Mouse (Mus musculus) large intestine, adult 2 months (tissue): ENCODE data around the gene Abcb5. TPM values are rescaled to one million over a fixed set of nuclear protein-coding genes. Genes with fewer than 3 reads are reported as not detected.
"Not testable (repeated sequence)": the region's sequence is repeated elsewhere in the genome, so short reads cannot be mapped to it uniquely, and the experiment has no call there.

ENCODE experiments used
- DNase-seq: peaks from one replicate; pipeline ENCODE4 v3.0.0-alpha.2; 2012; ENCODE audit warnings: low read depth, low spot score
- WGBS: fragments of 180-500 bp; shearing (Covaris S2); methylation state at CpG from one replicate; pipeline ENCODE4 v1.1.7; 2018; 5-methylcytosine and 5-hydroxymethylcytosine counted together
- polyA plus RNA-seq: library from polyadenylated mRNA; depleted of rRNA; stranded (reverse); fragments of >200 nt; gene quantifications from 2 replicates; pipeline ENCODE4 v1.2.3, GENCODE M21; 2012; rRNA removed

Abcb5 gene
- polyA plus RNA-seq: not detected in 2 replicates

DNA sequence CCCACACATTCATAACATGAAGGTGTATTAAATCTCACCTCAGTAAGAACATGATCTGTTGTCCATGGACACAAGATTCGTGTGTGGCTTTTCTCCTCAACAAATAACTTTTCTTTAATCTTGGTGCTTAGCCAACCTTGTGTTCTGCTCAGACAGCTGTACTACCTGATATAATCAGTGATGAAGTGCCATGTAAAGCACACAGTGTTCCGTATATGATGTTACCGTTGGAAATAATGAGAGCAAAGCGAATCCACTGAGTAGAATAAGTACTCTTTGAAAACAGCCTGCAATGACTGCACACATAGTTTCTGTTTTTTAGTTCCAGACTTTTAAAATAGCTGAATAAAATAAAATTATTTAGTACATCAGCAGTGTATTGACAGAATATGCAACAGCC is at the start of gene Abcb5:
Abcb5 (minus strand) TSS at position 101 of the 400 bp plus-strand sequence.
- 75% methylated on average over 4 of the region's 4 CpGs for WGBS
- DNase-seq: no peak

DNA sequence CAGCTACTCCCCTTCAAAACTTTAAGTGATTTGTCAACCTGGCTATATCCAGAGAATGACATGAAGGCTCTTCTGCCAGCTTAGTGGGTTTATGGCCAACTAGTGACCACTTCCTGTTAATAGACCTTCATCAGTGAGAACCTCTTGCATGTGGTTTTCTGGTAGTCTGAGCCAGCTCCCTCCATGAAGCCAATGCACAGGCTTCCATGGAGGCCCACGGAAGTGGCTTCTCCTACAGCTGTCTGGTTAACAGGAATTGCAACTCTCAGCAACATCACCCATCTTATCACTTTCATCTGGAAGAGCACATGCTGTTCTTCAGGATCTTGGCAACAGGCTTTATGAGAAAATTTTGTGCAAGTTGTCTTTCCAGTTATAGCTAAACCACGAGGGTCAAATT is 33.0 kb upstream of the Abcb5 start:
- 43% methylated on average over 2 of the region's 2 CpGs for WGBS
- no peak for DNase-seq

DNA sequence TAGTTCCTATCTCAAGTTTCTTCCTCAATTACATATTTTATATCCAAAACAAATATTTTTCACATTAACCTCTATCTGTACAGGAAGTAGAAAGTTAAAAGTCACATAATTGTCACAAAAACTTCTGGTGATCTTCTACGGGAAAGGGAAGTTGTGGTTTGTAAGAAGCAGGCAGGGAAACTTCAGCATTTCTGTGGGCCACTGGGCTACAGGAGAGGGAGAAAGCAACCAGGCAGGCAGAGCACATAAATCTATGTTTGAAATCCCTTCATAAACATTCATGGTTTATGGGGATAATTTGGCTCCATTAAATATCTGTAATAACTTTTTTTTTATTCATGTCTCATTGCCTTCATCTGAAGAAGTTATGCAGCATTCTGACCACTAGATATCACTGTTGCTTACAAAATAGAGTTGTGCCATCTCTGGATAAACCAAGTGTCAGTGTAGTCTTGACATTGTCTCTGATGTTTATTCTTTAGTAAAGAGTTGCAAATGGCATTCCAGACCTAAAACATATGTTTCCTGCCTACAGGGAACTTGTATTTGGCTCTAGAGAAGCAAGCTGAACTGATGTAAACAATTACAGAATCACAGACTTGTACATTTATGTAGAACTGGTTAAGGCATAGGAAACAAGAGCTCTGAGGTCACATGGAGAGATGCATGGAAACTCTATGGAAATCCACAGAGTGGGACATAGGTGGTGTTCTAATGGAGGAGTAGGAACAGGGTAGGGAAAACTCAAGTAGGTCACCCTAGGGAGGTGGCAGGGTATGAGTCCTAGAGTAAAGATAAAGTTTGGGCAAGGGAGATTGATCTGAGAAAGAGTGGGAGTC is 28.3 kb upstream of the Abcb5 start:
- no peak for DNase-seq
- 49% methylated on average over 1 of the region's 1 CpGs for WGBS

DNA sequence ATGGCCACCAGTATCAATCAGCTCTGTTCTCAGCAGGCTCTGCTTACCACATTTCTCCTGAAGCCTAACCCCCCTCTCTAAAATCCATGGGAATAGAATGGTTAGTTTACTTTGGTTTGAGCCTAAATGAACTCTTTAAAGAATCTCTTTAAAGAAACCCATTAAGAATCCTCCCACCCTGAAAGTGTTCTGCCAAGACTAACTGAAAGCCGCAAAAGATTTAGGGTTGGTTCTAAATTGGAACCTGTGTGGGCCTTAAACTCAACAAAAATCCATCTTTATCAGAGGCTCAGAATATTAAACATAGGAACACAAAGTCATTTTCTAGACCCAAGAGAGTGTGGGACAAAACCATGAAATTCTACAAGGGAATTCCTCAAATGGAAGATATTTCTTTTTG is 18.6 kb upstream of the Abcb5 start:
- WGBS: 60% methylated on average over 1 of the region's 1 CpGs
- DNase-seq: no peak

DNA sequence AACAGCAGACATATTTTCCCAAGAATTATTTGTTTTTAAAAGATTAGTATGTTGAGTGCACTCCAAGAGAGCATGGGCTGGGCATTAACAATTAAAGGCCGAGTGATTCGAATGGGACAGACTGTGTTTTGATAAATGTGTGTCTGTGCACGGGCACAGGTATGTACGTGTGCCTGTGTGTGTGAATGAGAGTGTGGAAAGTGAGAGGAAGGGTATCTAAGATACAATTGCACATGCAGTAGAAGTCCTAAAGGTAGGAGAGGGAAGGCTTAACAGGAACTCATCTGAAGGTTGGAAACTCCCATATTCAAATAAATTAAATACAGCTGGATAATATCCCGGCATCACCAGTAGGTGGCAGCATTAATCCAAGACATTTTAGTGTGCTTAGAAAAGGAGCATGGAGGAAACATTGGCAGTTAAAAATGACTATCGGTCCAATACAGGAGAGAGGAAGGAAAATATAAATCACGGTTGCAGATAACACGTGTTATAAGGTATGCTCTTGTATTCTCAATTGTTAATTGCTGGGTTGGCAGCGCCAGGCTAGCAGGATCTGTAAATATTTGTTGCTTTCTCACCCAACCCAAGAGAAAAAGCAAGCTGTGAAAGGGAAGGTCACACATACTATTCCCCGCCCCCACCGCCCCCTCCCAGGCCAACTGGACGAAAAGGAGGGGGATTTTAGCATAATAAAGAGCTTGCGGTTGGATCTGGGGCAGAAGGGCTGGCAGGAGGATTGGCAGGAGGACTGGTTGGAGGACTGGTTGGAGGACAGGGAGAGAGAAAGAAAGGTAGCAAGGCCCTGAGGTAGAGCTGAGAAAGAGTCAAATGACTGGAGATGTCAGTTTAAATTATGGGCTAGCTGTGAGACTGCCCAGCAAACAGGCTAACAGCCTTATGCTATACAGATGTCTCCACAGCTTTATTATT is 35.6 kb downstream of the Abcb5 start:
- WGBS: 27% methylated on average over 13 of the region's 13 CpGs
- DNase-seq: peak; percentile 18

DNA sequence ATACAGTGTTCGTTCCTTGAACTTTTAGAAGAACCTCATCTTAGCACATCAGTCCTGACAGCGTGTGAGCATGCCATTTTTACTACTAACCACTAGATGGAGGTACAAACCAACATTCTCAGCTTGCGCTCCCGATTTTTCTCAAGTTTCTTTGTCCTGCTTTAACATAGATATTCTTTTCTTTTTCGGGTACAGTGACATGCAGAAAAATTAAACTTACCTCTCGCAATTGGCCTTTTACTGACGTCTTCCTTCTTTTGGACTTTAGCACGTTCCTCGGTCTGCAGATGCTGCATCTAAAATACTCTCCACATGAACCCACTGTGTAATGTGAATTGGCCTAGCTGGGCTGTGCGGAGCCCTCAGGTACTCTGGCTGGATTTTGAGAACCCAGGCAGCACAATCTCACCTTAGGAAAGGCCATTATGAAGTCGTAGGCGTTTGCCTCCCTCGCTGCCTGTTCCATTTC is 39.4 kb downstream of the Abcb5 start:
- no peak for DNase-seq
- 18% methylated on average over 13 of the region's 13 CpGs for WGBS

DNA sequence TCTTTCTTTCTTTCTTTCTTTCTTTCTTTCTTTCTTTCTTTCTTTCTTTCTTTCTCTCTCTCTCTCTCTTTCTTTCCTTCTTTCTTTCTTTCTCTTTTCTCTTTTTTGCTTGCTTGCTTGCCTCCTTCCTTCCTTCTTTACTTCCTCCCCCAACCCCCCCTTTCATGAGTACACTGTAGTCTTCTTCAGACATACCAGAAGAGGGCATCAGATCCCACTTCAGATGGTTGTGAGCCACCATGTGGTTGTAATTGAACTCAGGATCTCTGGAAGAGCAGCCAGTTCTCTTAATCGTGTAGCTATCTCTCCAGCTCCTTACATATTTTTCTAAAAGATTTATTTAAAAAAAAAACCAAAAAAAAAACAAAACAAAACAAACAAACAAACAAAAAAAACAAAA is 42.3 kb downstream of the Abcb5 start:
- 48% methylated on average over 1 of the region's 1 CpGs for WGBS
- not testable (repeated sequence) for DNase-seq

DNA sequence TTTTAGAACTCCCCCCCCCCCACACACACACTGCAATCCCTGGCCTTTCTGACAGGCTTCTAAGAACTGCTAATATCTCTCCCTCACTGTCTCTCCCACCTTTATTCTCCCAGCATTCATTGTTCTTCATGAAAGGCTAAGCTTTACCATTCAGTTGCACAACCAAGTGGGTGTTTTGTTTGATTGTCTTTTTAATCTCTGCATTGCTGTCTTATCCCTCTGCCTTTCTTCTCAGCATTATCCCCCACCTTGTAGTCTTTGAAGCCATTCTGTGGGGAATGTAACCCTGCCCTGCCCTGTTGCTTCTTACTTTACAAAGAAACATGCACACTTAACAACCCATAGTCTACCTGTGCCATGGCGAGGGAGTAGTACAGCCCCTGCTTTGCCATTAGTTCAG is 48.5 kb downstream of the Abcb5 start:
- DNase-seq: no peak
- 65% methylated on average over 1 of the region's 1 CpGs for WGBS

DNA sequence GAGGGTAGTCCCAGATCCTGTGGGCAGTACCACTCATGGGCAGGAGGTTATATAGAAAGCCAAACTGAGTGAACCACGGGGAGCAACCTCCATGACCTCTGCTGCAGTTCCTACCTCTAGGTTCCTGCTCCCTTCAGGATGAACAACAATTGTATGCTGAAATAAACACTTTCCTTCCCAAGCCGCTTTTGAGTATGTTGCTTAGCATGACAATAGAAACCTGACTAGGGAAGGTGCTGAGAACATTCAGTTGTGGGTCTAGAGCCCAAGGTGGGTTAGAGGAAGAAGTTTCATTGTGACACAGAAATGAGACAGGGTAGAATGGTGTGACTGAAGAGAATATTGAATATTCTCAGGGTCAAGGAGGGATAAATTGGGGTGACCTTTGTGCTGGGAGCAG is 55.9 kb downstream of the Abcb5 start:
- 71% methylated on average over 2 of the region's 2 CpGs for WGBS
- no peak for DNase-seq

DNA sequence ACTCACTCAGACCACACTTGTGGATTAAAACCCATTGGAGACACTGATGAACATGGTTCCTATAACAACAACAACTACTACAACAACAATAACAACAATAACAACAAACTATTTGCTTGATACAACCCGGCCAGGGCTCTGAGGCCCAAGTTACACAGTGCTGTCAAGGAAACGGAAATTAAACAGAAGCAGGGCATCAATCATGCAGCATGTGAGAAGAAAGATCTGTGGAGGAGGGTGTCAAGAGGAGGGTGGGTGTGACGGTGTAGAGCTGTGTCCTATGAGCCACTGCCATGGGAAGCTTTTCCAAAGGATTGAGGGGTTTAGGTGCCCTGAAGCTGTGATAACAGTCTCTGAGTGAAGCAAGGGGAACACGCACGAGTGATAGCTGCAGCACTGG is 64.0 kb downstream of the Abcb5 start:
- 70% methylated on average over 5 of the region's 5 CpGs for WGBS
- DNase-seq: no peak

DNA sequence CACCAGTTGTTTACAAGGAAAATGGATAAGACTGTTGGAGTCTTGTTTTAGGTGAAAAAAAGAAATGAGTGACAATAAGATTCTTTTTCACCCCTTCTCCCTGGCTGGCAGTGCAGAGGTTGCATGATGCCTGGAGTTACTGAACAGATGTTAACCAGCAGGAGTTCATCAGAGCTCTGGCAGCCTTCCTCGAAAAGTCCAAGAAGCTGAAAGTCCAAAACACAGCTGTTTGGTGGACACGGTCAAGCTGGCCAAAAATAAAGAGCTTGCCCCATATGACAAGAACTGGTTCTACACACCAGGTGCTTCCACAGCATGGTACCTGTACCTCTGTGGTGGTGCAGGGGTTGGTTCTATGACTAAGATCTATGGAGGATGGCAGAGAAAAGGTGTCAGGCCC is 78.3 kb downstream of the Abcb5 start:
- 71% methylated on average over 2 of the region's 2 CpGs for WGBS
- no peak for DNase-seq

DNA sequence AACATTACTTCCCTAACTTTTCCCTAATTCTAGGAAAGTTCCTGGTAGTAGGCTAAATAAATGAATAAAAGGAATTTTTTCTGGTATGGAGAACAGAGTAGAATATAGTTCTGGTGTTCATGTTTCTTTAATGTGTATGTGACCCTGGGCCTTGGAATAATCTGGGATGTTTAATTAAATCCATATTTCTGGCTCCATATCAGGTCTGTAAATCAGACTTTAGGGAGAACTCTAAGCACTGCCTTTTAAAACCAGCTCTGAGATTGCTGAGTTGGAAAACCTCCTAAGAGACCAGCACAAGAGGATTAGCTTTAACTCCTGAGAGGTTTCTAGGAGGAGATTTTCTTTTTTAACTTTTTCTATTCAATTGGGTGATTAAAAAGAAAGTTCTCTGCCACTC is 83.4 kb downstream of the Abcb5 start:
- no peak for DNase-seq

DNA sequence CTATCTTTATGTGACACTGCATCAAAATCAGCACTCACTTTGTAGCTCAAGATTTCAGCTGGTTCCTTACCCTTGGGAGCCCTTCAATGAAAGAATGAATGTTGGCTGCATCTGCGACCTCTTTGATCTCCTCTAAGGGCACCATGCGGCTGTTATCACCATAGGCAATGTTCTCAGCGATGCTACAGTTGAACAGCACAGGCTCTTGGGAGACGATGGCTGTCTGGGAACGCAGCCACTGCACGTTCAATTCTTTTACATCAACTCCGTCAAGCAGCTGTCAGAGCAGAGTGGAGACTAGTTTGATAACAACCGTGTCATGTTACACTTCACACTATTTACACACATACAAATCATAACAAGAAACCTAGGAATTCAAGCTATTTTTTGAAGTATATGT is 93.5 kb downstream of the Abcb5 start:
- WGBS: 76% methylated on average over 8 of the region's 8 CpGs
- DNase-seq: no peak

DNA sequence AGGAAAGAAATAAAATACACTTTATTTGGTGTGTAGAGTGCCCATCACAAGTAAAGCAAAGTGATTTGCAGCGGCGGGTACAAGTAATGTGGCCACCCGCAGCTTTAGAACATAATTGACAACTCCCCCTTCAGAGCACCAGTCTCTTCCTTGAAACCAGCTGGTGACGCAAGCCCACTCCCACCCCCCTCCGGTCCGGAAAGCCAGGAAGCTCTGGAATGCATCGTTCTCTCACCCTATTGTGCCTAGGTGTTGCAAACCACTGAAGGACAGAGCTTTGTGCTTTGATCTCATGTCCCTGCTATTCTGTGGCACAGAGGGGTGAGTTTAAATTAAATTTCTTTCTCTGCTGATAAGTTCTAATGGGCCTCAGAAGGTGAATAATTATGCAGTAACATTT is 110.1 kb downstream of the Abcb5 start:
- no peak for DNase-seq
- WGBS: 15% methylated on average over 7 of the region's 7 CpGs

DNA sequence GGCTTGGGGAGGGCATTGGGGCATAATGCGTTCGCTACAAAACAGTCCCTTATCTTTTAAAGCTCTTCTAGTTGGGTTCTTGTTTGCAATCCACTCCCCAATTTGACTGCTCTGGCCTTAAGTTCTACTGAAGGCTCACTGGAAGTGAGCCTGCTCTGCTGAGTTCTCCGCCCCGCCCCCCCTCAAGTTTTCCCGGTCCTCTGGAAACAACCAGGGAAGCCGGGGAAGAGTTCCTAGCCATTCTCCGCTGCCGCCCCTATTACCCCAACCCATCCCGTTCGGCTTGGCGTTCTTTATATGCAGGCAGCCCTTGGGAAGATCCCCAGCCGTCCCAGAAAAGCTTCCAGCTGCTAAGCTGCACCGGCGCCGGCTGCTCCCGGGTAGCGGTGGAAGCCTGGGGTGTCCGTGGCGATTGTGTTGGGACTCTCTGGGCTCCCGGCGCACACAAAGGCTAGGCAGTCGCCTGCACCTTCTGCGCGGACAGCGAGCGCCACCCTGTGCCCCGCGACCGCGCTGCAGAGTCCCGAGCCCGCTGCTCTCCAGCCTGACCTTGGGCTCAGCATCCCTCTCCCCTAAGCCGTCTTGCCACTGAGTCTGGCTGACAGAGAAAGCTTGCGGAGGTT is 111.3 kb downstream of the Abcb5 start:
- WGBS: 1% methylated on average over 34 of the region's 34 CpGs
- no peak for DNase-seq

DNA sequence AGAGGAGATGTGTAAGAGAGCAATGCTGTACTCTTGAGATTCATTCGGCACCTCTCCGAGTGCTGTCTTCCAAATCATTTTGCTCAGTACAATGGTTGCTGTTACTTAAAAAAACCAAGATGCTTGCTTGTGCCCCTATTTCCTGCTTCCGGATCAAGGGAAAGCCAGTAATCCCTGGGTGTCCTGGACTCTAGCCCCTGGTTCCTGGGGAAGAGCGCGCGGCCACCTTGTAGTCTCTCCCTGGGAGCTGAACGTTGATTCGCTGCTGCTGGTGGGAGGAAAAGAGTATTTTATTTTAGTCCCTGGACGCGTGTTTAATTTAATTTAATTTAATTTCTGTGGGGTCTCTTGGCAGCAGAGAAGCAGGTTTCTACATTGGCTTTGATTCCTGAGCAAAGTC is 111.8 kb downstream of the Abcb5 start:
- no peak for DNase-seq
- WGBS: 3% methylated on average over 10 of the region's 10 CpGs

DNA sequence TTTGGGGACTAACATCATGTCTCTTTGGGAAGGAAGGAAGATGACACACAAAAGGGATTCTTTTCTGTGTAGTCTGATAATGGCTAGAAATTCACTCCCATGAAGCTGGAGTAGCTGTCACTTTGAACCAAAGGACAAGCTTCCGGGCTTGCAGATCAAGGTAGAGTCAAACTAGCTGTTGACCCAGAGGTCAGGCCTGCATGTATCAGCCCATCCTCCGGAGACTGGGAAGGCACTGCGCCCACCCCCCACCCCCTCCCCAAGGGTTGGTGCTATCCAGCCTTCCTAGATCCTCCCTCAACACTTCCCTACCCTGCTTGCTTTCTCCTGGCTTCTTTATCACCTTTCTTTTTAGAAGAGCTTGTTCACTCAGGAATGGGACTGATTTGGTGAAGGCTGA is 112.9 kb downstream of the Abcb5 start:
- WGBS: 5% methylated on average over 3 of the region's 3 CpGs
- no peak for DNase-seq

DNA sequence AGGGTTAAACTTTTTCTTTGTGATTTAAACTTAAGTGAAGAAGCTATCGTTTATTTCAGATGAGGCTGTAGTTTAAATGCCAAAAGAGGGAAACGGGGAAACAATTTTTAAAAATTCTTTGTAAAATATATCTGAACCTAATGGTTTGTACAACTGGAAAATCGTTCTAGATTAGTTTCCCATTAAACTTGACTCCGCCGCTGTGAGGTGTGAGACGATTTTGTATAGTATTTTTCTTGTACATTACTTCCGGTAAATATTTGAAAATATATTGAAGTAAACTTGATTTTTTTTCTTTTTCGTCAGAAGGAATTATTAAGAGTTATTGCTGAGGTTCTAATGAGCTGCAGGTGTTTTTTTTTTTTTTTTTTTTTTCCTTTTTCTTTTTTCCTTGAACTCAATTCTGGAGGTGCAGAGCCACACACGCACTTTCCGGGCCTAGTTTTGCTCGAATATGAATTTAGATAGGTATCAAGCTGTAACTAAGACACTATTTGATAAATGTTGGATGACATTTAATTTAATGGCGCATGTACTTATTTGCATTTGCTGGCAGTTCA is 115.3 kb downstream of the Abcb5 start:
- no peak for DNase-seq
- 28% methylated on average over 12 of the region's 12 CpGs for WGBS

DNA sequence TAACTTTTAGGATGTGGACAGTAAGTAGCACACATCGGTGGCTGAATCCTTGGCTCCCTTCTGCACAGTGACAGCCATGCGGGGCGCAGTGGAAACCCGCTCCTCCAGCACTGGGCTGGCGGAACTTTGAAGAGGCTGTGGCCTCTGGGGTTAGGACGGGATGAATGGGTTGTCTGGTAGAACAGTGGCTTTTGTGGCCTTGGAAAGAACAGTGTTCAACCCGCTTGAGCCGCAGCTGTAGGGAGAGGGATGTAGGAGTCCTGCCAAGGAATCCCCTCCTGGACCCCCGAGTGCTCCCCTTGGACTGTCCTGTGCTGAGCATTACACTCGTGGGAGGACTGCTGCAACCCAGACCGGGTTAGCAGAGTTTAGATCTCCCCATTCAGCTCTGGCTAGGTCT is 116.2 kb downstream of the Abcb5 start:
- no peak for DNase-seq
- 6% methylated on average over 11 of the region's 11 CpGs for WGBS
